26 mouse cellular contexts compared by ENCODE assay signal in the genomic region with DNA sequence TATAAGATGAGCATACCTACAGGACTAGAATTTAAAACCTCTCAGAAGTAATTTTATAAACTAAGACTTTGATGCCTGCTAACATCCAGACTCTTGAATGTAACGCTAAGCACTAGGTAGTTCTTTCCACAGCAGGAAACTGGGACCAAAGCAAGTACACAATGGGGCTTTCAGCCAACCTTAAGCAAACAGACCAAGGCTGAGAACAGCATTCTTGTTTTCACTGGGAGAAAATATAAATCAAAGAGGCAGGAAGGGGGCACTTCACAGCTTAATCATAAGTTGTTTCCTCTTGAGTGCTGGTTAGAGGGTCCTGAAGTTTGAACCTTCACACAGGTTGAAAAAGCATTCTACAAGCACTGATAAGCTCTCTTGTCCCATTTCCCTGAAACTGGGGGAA. TPM values are rescaled to one million over a fixed set of nuclear protein-coding genes. Genes with fewer than 3 reads are reported as not detected.
"Had no signal": no experiment of that assay in that cellular context is flagged by ENCODE, and none has a peak within 500 bp of the region (broad histone marks: within the 10 kb centered on the region; RNA-seq: fewer than 3 reads in every experiment).

No protein-coding gene starts in this region.

- H3K4me1 ChIP-seq: intestine, embryonic 15.5 days had no signal

- H3K4me3 ChIP-seq: heart, embryonic 10.5 days; heart, embryonic 12.5 days; hindbrain, embryonic 10.5 days; hindbrain, embryonic 12.5 days; intestine, embryonic 15.5 days; left cerebral cortex, adult 2 months; limb, embryonic 12.5 days had no signal

- ATAC-seq: hindbrain, embryonic 16.5 days; inflammation-experienced regulatory T-cells, adult 6 months; intestine, embryonic 15.5 days; intestine, postnatal 0 days had no signal

- H3K27ac ChIP-seq: heart, embryonic 10.5 days; hindbrain, embryonic 12.5 days; hindbrain, embryonic 14.5 days; intestine, embryonic 15.5 days; limb, embryonic 12.5 days had no signal

- H3K9me3 ChIP-seq: heart, embryonic 10.5 days; heart, embryonic 12.5 days; hindbrain, embryonic 10.5 days; hindbrain, embryonic 12.5 days; intestine, embryonic 15.5 days; limb, embryonic 12.5 days had no signal

- H3K27me3 ChIP-seq: heart, embryonic 12.5 days; hindbrain, embryonic 12.5 days; intestine, embryonic 15.5 days had no signal

- H3K9ac ChIP-seq: heart, embryonic 12.5 days; hindbrain, embryonic 12.5 days; hindbrain, embryonic 14.5 days; intestine, embryonic 15.5 days; limb, embryonic 12.5 days had no signal

- H3K4me2 ChIP-seq: heart, embryonic 12.5 days; intestine, embryonic 15.5 days; limb, embryonic 12.5 days had no signal

- H3K36me3 ChIP-seq: heart, embryonic 10.5 days; heart, embryonic 12.5 days; hindbrain, embryonic 10.5 days; hindbrain, embryonic 12.5 days; intestine, embryonic 15.5 days; limb, embryonic 12.5 days had no signal

- DNase-seq: gastrocnemius, postnatal 10 days; gastrocnemius, postnatal 25 days; heart, adult 18-20 months; heart, postnatal 10 days; heart, postnatal 4 days; kidney, adult 18-20 months; kidney, adult 8-10 months; kidney, postnatal 10 days; kidney, postnatal 25 days; kidney, postnatal 4 days; layer of hippocampus, adult 9-11 months; liver had no signal

RNA-seq across cellular contexts. Expression of gene Mettl11b, which starts 1.1 kb away (rescaled TPM):
- total RNA-seq: granulocyte monocyte progenitor cell, adult 5-6 weeks had no signal
- polyA plus RNA-seq: heart, embryonic 10.5 days; heart, embryonic 16.5 days; hindbrain, embryonic 14.5 days; hindbrain, embryonic 16.5 days; inflammation-experienced regulatory T-cells, adult 6 months; intestine, embryonic 15.5 days; intestine, postnatal 0 days; kidney, embryonic 14.5 days had no signal
